Mouse (Mus musculus) spleen, adult 2 months (tissue): Measurements from ENCODE around the gene Lsm3.

Experiments used
- CTCF ChIP-seq: fragments of 200-500 bp; IDR thresholded peaks from 2 replicates; pipeline ENCODE4 v1.5.1; 2011; ENCODE audit warnings: mild to moderate bottlenecking, inconsistent platforms; ENCODE audit not compliant: insufficient read depth, insufficient read length, insufficient replicate concordance; ENCODE audit errors: extremely low read depth
- POLR2A ChIP-seq: fragments of 200-500 bp; IDR thresholded peaks from 2 replicates; pipeline ENCODE4 v1.6.1; 2011; ENCODE audit warnings: low read depth, low read length, inconsistent platforms

- TF ChIP-seq CTCF (no peak), POLR2A (no peak)
Measured at GRCm38 (mm10) chr6:91483371-91483770, 32.4 kb upstream of the Lsm3 start.
